Mouse (Mus musculus): ENCODE measurements around the gene Pou2f3. TPM values are rescaled to one million over a fixed set of nuclear protein-coding genes. Genes with fewer than 3 reads are reported as not detected.
"Not testable (repeated sequence)": the region's sequence is repeated elsewhere in the genome, so short reads cannot be mapped to it uniquely, and the experiment has no call there.

Gene Pou2f3
- total RNA-seq, 1 experiment from 2014 or later, result not detected

DNA sequence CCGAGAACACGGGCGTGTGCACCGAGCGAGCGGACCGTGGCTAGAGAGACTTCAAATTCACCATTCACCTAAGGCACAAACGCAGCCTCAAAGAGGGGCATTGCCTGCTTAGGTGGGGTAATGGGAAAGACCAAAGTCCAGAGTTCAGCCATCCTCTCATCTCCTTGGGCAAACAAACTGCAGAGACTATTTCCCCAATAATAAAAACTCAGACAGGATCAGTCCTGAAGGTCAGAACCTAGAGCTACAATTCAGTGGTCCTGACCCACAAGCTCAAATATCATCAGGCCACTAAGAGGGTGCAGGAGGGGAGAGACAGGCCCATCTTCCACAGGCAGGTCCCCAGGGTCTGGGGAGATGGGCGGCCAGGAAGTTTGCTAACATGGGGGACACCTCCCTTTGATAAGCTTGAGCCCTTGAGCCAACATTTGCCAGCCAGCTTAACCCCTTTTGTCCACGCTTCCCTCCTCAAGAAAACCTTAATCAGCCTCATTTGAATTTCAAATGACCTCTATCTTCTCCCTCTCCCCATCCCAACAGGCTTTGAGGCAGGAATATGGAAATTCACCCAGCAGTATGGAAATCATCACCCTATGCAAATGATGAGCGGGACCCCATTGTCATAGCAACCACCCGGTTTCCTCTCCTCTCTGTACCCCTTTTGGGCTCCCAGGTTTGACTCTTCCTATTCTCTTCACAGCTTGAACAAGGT is 21.7 kb downstream of the Pou2f3 start:
- ATAC-seq (ENCODE audit: extremely low read depth, insufficient number of reproducible peaks, low FRiP score, poor library complexity, severe bottlenecking), result no peak

DNA sequence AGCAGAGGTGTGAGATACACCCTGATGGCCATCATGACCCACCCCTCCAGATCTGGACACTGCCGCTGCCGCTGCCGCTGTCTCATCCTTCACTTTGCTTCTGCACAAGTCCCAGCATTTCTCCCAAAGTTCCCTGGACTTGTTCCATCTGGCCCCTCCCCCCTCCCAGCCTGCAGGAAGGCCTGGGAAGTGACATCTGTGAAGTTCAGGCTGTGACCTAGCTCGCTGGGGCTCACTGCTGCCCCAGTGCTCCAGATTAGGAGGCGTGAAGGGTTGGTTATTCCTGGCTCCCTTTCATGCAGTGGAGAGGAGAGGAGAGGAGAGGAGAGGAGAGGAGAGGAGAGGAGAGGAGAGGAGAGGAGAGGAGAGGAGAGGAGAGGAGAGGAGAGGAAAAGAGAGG is 30.6 kb downstream of the Pou2f3 start:
- ATAC-seq (ENCODE audit: extremely low read depth, insufficient number of reproducible peaks, low FRiP score, poor library complexity, severe bottlenecking), result no peak

DNA sequence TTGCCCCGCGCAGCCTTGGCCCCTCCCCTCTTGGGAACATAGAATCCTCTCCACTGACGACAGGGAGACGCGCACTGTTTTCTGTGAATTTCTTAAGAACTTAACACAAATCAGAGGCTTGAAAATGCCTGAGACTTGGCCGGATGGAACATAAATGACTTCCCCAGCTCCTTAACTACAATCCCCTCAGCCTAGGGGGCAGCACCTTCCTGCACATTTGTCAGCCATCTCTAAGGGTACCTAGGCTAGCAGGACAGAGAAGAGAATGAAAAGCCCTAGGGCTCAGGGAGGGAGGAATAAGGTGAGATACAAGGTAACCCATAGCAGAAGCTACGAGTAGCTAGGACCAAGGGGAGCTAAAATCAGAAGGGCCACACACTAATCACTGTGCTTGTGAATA is 32.0 kb downstream of the Pou2f3 start:
- ATAC-seq (ENCODE audit: extremely low read depth, insufficient number of reproducible peaks, low FRiP score, poor library complexity, severe bottlenecking), result no peak

DNA sequence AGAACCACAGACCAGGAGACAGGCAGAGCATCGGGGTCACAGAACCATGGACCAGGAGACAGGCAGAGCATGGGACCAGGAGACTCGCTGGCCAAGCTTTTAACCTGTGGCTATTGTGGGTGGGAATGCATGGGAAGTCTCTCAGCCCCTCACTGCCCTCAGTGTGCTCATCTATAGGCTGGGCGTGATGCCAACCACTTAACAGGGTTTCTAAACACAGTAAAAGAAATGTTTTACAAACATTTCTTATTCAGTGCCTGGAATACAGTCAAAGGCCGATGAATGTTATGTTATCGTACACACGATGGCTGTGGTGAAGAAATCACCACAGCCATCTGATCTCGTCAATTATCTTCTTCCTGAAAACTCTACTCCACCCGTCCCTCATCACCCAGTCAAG is 43.1 kb downstream of the Pou2f3 start:
- no peak for ATAC-seq (ENCODE audit: extremely low read depth, insufficient number of reproducible peaks, low FRiP score, poor library complexity, severe bottlenecking)

DNA sequence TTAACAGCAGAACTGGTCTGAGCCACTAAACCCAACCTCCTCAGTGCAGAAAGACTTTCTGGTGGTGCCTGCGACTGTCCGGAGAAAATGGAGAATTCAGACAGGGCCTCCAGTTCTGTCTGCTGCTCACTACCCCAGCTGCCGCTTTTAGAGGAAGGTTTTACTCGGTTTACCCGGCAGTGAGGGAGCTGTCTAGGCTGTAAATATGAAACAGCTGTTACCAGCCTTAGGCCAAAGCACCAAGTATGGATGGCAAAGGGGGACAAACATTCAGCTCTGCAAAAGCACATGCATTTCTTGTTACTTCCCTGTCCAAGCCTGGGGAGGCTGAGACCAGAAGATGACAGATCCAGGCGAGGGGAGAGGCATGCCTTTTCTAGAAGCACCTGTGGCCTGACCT is 43.8 kb downstream of the Pou2f3 start:
- no peak for ATAC-seq (ENCODE audit: extremely low read depth, insufficient number of reproducible peaks, low FRiP score, poor library complexity, severe bottlenecking)

DNA sequence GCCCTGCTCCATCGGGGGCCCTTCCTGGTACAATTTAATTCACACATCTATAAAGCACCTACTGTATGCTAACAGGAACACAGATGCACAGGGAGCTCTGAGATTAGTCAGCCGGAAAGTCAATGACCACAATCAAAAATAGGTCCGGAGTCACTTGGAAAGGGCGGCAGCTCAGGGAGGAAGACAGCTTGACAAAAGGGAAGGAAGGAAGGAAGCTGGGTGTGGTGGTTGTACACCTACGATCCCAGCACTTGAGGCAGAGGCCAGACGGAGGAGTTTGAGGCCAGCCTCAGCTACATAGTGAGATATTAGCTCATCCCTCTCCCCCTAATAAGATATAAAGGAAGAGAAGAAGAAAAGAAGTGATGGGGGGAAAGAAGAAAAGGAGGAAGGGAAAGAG is 54.2 kb downstream of the Pou2f3 start:
- no peak for ATAC-seq (ENCODE audit: extremely low read depth, insufficient number of reproducible peaks, low FRiP score, poor library complexity, severe bottlenecking)

DNA sequence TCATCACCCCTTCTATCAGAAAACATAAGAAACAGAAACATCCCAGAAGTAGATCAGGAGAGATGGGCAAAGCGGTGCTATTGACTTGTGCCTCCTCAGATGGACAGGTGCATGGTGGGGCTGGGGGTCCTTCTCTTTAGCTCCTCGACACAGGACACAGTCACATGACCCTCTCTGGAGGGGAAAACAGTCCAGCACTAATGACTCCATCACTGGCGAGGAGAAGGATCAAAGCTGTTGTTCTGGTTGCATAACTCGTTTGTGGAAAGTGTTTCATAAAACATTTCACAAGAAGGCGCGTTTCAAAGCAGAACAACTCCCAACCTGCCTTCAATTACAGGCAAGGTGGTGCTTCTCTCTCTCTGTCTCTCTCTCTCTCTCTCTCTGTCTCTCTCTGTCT is 58.4 kb downstream of the Pou2f3 start:
- no peak for ATAC-seq (ENCODE audit: extremely low read depth, insufficient number of reproducible peaks, low FRiP score, poor library complexity, severe bottlenecking)

DNA sequence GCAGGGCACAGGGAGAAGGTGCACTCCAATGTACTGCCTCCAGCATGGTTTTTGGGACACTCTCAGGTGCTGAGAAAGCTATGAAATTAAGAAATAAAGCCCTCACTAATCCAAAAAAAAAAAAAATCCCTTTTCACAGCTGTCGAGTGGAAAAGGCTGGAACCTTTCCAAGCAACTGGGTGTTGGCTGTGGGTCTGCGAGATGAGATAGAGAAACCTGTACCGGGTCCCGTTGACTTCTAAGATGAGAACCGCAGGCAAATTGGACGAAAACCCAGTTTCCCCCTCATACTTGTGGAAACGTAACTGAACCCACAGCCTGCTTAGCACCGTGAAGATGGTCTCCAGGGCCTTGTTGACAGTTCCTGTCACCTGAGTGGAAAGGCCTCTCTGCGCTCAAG is 59.2 kb downstream of the Pou2f3 start:
- ATAC-seq (ENCODE audit: extremely low read depth, insufficient number of reproducible peaks, low FRiP score, poor library complexity, severe bottlenecking), result no peak

DNA sequence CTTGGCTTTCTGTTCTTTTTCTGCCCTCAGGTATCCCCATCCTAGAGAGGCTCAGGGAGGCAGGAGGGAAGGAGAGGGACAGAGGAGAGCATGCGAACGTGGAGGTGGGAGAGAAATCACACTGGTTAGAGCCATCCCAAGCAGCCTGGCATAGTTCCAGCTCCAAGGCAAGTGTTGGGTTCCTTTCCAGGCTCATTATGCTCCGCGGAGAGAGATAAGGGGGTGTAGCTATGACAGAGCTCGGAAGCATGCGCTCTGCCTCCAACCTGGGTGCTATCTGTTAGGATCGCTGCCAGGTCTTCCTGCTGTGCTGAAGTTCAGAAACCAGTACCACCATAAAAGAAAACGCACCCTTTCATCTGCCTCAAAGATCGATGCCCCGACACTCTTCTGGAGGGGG is 60.1 kb downstream of the Pou2f3 start:
- no peak for ATAC-seq (ENCODE audit: extremely low read depth, insufficient number of reproducible peaks, low FRiP score, poor library complexity, severe bottlenecking)

DNA sequence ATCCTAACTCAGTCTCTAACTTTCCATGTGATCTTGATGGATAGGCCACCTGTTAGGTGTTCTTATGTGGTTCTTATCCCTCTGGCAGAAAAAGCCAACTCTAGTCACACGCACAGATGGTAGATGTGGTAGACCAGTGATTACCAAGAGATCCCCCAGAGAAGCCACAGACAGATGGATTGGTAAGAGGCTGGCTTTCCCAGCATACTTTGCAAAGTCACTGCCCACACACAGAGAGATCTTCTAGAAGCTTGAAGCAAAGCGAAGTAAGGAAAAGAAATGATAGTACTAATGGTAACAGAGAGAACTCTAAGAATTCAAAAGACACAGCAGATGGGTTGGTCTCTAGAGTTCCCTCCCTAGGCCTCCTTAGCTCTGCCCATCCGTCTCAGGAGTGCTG is 60.7 kb downstream of the Pou2f3 start:
- ATAC-seq (ENCODE audit: extremely low read depth, insufficient number of reproducible peaks, low FRiP score, poor library complexity, severe bottlenecking), result no peak

DNA sequence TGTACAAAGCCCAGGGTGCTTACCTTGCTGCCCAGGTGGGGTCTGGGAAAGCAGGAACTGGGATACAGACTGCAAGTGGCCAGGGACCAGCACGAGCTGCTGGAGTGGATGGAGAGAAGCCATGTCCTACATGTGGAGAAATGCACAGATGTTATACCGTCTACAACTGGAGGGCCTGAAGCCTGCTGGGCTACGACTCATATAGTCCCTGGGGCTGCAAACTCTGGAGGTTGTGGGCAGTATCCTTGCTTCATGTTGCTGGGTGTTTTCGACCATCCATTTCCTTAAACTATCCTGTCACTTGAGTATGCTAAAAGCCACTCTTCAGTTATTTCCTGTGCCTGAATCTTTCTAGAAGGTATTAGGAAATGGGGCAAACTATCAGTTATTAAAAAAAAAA is 65.0 kb downstream of the Pou2f3 start:
- ATAC-seq (ENCODE audit: extremely low read depth, insufficient number of reproducible peaks, low FRiP score, poor library complexity, severe bottlenecking), result no peak

DNA sequence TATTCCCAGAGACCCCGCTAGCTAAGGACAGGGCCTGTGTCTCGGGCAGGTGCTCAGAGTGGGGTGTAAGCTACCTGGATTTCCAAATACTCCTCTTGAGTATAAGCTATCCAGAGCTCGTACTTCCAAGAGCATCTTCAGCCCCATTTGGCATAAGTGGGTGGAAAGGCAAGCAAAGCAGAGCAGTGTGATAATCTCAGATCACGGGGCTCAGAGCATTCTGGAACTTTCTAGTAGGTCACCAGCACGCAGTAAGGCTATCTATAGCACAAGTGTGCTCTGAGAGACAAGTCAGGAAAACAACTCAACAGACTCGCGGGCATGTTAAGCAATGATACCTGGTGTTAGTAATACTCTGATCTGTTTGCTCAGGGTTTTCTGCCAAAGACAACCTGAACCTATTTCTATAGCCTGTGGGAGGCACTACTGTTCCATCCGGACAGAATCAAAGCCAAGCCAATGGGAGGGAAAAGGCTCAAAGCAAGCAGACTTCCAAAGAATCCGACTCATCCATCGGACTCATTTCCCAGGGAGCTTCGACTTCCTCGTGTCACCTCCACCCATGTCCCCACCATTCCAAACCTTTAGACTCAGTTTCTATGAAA is 65.9 kb downstream of the Pou2f3 start:
- no peak for ATAC-seq (ENCODE audit: extremely low read depth, insufficient number of reproducible peaks, low FRiP score, poor library complexity, severe bottlenecking)

DNA sequence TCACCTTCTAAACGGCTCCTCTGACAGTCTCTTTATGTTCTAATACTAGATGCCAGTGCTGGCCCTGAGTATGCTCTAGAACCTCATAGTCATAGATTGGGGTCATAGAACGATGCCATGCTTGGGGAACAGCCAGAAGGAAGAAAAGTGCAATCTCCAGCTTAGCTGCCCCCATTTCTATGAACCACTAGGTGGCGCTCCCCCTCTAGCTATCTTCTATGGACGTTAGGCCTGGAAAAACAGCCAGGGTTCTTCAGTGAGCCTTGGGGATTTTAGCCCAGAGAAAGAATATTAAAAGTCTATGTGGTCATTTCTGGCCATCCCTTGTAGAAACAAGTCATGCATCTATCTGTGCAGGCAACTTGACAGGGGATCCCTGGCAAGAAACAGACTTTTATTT is 68.3 kb downstream of the Pou2f3 start:
- ATAC-seq (ENCODE audit: extremely low read depth, insufficient number of reproducible peaks, low FRiP score, poor library complexity, severe bottlenecking), result no peak

DNA sequence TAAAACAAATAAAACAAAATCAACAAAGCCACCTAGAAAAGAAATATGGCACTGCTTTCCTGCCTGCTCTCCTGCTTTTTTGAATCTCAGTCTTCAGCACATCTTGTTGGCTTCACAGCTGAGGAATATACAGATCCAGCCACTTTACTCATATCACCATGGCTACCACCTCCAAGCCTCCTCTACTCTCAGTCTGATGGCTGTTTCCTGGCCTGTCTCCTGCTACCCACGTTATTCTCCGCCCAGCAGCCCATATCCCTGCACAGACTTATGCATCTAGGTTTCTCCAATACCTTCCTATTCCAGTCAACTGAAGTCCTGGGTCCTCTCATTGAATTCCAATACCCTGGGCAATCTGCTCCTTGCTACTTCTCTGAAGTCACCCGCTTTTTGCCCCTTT is 76.6 kb downstream of the Pou2f3 start:
- ATAC-seq (ENCODE audit: extremely low read depth, insufficient number of reproducible peaks, low FRiP score, poor library complexity, severe bottlenecking), result no peak

DNA sequence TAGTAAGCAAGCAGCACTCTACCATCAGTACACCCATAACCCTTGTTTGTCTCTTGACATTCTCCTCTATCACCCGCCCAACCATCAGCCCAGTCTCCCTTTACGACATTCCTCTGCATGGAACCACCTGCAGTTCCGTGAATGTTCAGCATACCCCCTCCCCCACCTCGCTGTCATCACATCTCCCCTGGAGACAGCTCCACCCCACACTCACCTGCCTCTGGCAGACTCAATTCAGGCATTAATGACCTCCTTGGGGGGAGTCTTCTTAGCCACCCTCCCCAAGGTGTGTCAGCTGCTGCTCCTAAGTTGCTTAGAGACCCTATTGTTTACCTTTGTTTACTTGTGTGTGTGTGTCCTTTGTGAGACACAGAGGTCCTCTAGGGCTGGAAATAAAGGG is 77.8 kb downstream of the Pou2f3 start:
- no peak for ATAC-seq (ENCODE audit: extremely low read depth, insufficient number of reproducible peaks, low FRiP score, poor library complexity, severe bottlenecking)

DNA sequence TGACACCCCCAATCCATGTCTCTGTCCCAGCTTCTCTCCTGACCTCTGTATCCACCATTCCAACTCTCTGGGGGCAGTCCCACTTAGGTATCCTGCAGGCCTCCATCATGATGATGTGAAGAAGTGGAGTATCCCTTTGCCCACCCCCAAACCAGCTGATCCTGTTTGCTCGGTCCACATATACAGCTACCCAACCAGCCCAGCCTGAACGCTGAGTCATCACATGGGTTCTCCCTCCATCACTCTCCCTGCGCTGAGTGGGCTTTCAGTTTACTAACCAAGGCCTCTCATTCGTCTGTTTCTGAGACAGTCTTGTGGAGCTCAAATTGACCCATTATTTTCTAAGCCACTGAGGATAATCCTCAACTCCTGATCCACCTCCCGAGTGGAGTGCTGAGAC is 78.2 kb downstream of the Pou2f3 start:
- ATAC-seq (ENCODE audit: extremely low read depth, insufficient number of reproducible peaks, low FRiP score, poor library complexity, severe bottlenecking), result no peak

DNA sequence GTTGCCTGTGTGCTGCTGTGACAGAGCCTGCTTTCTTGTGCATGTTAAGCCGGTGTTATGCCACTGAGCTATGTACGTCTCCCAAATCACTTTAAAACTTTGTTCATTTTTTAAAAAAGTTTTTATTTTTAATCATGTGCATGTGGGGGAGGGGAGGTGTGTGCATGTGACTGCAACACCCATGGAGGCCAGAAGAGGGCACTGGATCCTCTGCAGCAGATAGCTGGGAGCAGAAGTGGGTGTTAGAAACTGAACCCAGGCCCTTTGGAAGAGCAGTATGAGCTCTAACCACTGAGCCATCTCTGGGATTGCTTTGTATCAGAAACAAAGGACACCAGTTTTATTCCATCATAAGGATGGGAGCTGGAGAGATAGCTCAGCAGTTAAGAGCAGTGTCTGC is 79.5 kb downstream of the Pou2f3 start:
- no peak for ATAC-seq (ENCODE audit: extremely low read depth, insufficient number of reproducible peaks, low FRiP score, poor library complexity, severe bottlenecking)

DNA sequence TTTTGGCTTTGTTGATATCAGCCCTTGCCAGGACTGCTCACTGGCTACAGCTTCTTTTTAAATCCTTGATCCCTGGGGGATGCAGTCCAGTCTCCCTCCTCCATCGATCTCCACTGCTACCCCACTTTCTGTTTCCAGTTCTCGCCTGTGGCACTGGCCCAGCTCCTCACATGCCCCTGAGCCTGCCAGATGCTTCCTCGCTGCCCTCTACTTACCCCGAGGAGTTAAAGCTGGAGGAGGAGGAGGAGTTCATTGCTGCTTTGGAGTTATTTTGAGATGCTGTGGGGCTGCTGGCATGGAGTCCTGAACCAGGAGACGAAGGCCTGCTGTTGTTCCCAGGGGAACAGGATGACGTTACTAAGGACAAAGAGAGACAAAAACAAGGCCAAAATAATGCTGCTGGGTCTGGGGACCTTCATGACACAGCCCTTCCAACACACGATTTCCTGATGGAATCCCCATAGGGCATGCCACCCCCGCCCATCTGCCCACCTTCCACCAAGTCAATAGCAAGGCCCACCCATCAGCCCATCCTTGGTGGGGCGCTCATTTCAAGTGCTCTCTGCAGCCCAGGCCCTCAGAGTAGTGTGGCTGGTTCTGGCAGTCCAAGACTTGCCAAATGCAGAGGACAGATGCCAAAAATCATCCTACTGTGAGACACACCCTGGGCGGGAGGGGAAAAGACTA is 82.9 kb downstream of the Pou2f3 start:
- ATAC-seq (ENCODE audit: extremely low read depth, insufficient number of reproducible peaks, low FRiP score, poor library complexity, severe bottlenecking), result no peak

DNA sequence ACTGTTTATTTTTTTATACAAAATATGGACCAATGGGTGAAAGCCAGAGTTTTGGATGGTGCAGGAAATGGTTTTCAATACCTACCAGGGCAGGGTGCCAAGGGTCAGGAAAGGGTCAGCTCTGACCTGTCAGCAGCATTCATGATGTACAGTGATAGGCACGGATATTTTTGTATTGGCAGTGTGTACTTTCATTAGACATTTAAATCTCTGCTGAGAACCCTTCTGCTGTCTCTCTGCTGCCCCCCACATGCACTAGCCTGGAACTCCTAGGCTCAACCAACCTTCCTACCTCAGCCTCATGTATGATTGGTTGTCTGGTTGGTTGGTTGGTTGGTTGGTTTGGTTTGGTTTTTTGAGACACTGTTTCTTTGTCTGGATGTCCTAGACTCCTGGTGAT is 87.8 kb downstream of the Pou2f3 start:
- ATAC-seq (ENCODE audit: extremely low read depth, insufficient number of reproducible peaks, low FRiP score, poor library complexity, severe bottlenecking), result no peak

DNA sequence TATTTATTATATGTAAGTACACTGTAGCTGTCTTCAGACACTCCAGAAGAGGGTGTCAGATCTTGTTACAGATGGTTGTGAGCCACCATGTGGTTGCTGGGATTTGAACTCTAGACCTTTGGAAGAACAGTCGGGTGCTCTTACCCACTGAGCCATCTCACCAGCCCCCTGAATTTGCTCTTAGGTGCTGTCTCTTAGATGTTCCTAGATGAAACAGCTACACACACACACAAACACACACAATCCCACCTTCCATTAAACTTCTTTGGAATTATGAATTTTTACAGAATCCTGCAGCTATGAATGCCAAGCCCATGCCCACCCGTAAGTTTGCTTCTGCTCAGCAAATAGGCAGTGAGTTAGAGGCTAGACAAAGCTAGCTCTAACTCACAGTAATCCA is 88.2 kb downstream of the Pou2f3 start:
- not testable (repeated sequence) for ATAC-seq (ENCODE audit: extremely low read depth, insufficient number of reproducible peaks, low FRiP score, poor library complexity, severe bottlenecking)

DNA sequence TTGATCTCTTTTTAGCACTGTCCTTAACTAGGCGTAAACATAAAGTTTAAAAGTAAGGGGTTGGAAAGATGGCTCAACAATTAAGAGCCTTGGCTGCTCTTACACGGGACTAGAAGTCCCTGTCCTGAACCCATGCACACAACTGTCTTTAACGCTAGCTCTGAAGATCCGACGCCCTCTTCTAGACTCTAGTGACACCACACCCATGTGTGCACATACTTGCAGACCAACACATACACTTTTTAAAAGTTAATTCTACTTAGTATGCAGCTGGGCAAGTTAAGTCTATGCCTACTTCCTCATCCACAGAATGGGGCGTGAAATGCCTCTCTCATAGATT is 93.2 kb downstream of the Pou2f3 start:
- no peak for ATAC-seq (ENCODE audit: extremely low read depth, insufficient number of reproducible peaks, low FRiP score, poor library complexity, severe bottlenecking)
